Mouse (Mus musculus): ENCODE results near the gene Bnc2.

DNA sequence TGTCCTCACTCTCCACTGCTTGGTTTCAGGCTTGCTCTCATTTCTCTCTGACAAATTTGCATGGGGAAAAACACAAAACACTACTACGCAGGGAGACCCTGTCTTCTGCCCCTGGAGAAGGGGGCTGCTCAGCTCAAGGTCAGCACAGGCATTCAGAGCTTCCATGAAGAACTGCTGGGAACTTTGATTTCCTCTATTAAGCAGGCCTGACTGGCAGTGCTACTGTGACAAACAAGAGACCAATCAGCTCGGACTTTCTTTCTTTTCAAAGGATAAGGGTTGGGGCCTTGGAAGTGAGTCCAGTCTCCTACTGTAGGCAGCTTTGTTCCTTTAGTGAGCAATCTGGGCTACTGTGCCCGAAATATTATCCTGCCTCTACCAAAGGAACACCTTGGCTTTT, 400.9 kb downstream of the Bnc2 start:
- no peak for TF ChIP-seq POLR2A (IDR thresholded peaks at IDR 0.05; ENCODE audit: borderline replicate concordance, extremely low read depth, insufficient read depth, insufficient read length, poor library complexity, severe bottlenecking)
- TF ChIP-seq CTCF (IDR thresholded peaks at IDR 0.05; ENCODE audit: borderline replicate concordance, extremely low read depth, insufficient read depth, insufficient read length), result no peak

Data from brain, embryonic 14.5 days (tissue).